Mouse (Mus musculus) liver, adult (tissue): Measurements from ENCODE around the gene Stub1.

Experiments used
- GATA4 ChIP-seq: IDR thresholded peaks from 2 replicates; pipeline ENCODE4 v1.6.1; 2014; ENCODE audit warnings: mild to moderate bottlenecking, low read length; ENCODE audit not compliant: insufficient replicate concordance

Stub1 gene

DNA sequence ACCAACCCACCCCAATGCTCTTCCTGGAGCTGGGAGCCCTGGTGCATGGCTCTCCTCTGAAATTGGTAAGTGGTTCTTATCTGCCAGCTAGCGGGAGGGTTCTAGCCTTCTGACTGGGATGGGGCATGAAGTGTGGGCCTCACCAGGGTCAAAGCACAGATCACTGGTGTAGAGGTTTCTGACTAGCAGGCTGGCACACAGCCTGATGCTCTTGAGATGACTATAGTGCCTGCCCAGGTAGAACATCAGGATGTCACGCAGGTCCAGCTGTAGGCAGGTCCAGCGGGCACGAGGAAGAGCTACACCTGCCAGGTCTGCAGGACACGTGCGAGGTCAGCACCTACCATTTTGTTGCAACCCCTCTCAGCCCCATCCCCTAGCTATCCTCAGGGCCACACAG is 27.0 kb upstream of the Stub1 start:
- no peak for TF ChIP-seq GATA4

DNA sequence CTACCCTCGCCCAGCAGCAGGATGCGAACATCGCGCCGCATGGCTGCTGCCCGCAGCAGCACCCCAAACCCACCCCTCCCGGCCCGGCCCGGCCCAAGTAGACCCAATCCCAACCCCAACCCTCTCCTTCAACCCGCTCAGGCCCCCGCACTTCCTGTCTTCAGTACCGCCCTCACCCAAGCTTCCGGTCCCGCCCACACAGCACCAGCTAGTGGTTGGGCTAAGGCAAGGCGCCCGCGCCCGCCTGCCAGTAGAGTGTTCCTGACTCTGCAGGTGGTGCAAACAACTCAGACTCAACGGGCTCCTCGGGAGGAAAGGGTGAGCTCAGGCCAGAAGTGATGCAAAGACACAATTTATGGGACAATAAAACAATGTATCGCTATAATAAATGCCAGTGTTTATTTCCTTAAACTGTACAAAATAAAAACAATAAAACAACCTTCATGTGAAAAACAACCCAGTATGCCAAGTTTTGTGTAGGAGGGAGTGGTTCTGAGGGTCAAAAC is 11.2 kb upstream of the Stub1 start, which contains the start of gene Rhot2:
Rhot2 (minus strand) TSS at position 456 of the 506 bp plus-strand sequence.
- TF ChIP-seq GATA4: no peak

- TF ChIP-seq GATA4: no peak
Observed at GRCm38 (mm10) chr17:25843636-25844395, 10.6 kb upstream of the Stub1 start.

DNA sequence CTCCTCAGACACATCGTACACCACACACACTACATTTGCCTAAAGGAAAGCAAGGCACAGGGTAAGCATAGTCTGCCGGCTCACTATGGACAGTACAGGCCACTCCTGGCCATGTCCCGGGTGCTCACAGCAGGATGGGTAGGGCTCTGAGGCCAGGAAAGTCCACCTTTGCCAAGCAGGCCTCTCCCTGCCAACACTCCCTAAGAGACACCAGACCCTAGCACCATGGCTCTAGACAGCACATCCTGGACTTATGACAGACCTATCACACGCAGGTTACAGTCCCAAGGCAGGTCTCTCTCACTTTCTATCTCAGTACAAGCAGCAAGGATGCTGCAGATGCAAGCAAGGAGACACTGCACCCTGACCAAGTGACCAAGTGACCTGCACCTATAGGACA is 9.9 kb upstream of the Stub1 start:
- TF ChIP-seq GATA4: no peak

- TF ChIP-seq GATA4: no peak
Observed at GRCm38 (mm10) chr17:25842509-25842908, 9.3 kb upstream of the Stub1 start.

- no peak for TF ChIP-seq GATA4
Observed at GRCm38 (mm10) chr17:25841117-25841880, 8.1 kb upstream of the Stub1 start, which contains the start of gene Gm20683. TSS of gene Gm20683 (minus strand) at chr17:25841763.

DNA sequence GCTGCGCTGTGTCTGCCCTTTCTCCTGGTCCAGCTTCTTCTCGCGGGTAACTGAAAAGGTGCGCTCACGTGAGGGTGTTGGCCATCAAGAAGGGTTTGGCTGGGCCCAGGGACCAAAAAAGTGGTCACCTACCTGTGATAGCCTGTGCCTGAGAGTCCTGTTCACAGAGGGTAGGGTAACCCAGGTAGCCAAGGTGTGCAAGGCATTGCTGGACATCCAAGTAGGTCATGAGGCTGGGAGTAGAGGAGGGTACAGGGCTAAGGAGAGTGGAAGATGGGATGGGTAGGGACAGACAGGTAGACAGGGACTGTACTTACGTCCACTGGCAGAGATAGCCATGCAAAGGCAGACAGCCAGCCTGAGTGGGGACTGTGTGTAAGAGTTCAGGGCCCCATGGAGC is 7.3 kb upstream of the Stub1 start:
- TF ChIP-seq GATA4: no peak

DNA sequence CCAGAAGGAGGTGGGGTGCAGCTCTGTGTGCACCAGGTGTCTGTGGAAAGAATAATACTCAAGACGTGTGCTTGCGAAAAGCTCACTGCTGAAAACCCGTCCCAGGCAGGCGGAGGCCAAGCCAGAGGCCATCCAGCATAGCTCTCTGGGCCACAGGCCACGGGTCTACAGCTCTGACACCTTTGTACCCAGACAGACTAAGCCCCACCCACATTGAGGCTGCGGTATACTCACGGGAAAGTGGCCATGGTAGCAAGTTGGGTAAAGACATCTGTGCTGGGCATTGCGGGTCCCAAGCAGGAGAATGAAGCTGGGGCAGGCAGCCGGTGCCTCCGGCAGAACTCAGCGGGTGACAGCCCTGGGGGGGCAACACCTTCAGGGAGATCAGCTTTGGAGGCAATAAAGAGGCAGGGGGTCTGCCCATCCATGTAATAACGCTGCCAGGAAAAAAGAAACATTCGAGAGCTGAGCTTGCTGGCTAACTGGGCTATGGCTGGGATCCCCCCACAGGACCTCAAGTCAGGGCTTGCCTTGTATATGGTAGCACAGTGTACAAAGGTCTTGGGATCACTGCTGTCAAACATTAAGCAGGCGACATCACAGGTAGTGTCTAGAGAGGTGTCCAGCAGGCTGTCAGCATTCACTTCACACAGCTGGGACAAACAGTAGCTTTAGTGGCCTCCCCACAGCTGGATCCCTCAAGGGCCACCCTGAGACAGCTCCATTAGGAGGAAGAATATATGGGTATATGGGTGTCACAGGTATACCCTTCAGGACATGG is 6.4 kb upstream of the Stub1 start:
- no peak for TF ChIP-seq GATA4

- no peak for TF ChIP-seq GATA4
Observed at GRCm38 (mm10) chr17:25838904-25839303, 5.7 kb upstream of the Stub1 start.

DNA sequence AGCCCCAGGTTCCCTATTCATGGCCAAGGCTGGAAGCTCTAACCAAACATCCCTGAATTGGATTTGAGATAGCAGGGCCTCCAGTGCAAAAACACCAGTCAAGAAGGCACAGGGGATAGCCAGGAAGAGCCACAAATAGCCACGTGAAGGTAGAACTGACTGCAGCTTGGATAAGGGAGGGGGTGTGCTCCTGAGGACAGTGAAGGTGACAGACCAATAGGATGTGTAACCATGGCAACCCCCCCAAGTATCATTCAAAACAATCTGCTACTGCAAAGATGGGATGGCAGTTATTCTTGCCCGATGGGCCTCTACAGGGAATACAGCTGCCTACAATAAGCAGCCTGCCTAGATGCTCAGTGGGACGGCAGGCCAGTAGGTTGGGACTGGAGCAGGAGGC is 4.3 kb upstream of the Stub1 start:
- TF ChIP-seq GATA4: no peak

- TF ChIP-seq GATA4: no peak
Observed at GRCm38 (mm10) chr17:25837076-25837410, 3.8 kb upstream of the Stub1 start, which contains the start of gene Rhbdl1. TSS of gene Rhbdl1 (minus strand) at chr17:25837295.

GRCm38 (mm10) chr17:25836397-25837075 is 3.3 kb upstream of the Stub1 start:
- TF ChIP-seq GATA4: no peak

- no peak for TF ChIP-seq GATA4
Observed at GRCm38 (mm10) chr17:25835816-25836215, 2.6 kb upstream of the Stub1 start.

- TF ChIP-seq GATA4: no peak
Observed at GRCm38 (mm10) chr17:25835301-25835700, 2.1 kb upstream of the Stub1 start.
